Mouse (Mus musculus): Measurements from ENCODE around the gene Brd9. TPM values are rescaled to one million over a fixed set of nuclear protein-coding genes. Genes with fewer than 3 reads are reported as not detected.
"Not testable (repeated sequence)": the region's sequence is repeated elsewhere in the genome, so short reads cannot be mapped to it uniquely, and the experiment has no call there.

The Brd9 gene
- polyA plus RNA-seq, 1 experiment from 2014 or later: 38.7 TPM

DNA sequence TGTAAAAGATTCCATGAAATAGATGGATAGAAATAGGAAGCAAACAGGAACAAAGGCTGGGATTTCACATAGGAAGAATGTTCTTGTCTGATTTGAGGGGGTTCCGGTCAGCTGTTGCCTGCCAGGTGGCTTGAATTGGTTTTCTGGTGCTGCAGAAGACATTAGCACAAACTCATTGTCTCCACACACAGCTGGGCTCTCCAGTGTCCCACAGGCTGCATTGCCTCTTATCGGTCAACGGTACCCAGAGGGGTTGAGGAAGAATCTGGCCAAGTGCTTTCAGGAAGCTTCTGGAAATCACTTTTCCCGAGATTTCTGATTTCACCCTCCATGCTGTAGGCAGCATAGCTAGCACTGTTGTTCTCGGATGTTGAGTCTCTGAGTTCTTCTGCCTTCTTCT lies 53.7 kb downstream of the Brd9 start:
- WGBS: 54% methylated on average over 5 of the region's 5 CpGs
- no peak for ATAC-seq (ENCODE audit: extremely low read depth, insufficient number of reproducible peaks, low FRiP score, low TSS enrichment)
- Histone ChIP-seq H3K4me2 (no peak overlapping the region), H3K4me3 (no peak overlapping the region), H3K27ac (replicated peaks) (no peak overlapping the region), H3K36me3 (no peaks in the 10 kb centered on the region), H3K27me3 (replicated peaks) (no peaks in the 10 kb centered on the region), H3K9ac (no peak overlapping the region), H3K4me1 (peaks cover 11% of the 10 kb centered on the region), H3K9me3 (no peaks in the 10 kb centered on the region)

GRCm38 (mm10) chr13:73996456-73996855 lies 58.8 kb downstream of the Brd9 start:
- Histone ChIP-seq H3K9ac (no peak overlapping the region), H3K27ac (replicated peaks) (no peak overlapping the region), H3K36me3 (no peaks in the 10 kb centered on the region), H3K4me3 (no peak overlapping the region), H3K4me1 (no peaks in the 10 kb centered on the region), H3K4me2 (no peak overlapping the region), H3K9me3 (no peaks in the 10 kb centered on the region), H3K27me3 (replicated peaks) (peaks cover 4% of the 10 kb centered on the region; the same call in 1 of the 2 replicates)
- ATAC-seq (ENCODE audit: extremely low read depth, insufficient number of reproducible peaks, low FRiP score, low TSS enrichment): no peak
- 72% methylated on average over 4 of the region's 4 CpGs for WGBS

- no peak overlapping the region for H3K4me3 ChIP-seq
- H3K27ac ChIP-seq (replicated peaks): no peak overlapping the region
- no peak overlapping the region for H3K4me2 ChIP-seq
- no peaks in the 10 kb centered on the region for H3K9me3 ChIP-seq
- H3K27me3 ChIP-seq (replicated peaks): peaks cover 8% of the 10 kb centered on the region; the same call in 1 of the 2 replicates
- ATAC-seq (ENCODE audit: extremely low read depth, insufficient number of reproducible peaks, low FRiP score, low TSS enrichment): no peak
- no peaks in the 10 kb centered on the region for H3K4me1 ChIP-seq
- H3K36me3 ChIP-seq: no peaks in the 10 kb centered on the region
- H3K9ac ChIP-seq: no peak overlapping the region
Observed at GRCm38 (mm10) chr13:74000519-74000918, 62.9 kb downstream of the Brd9 start.

DNA sequence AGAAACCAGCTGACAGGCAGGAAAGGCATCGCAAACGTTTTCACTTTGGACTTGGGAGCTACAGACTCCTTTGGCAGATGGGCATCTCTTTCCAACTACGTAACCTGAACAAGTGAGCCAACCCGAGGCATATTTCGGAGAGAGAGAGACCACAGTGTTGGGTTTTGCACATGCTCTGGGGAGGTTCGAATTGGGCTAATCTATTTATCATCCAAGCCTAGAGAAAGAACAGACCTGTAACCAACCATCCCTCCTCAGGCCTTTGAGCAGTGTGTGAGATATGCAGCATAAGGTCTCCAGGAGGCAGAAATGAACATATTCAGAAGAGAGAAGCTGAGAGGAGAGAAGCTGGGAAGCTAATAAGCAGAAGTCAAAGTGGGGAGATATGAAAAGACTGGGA lies 63.4 kb downstream of the Brd9 start:
- Histone ChIP-seq H3K4me3 (no peak overlapping the region), H3K9ac (no peak overlapping the region), H3K4me2 (no peak overlapping the region), H3K9me3 (no peaks in the 10 kb centered on the region), H3K4me1 (no peaks in the 10 kb centered on the region), H3K36me3 (no peaks in the 10 kb centered on the region), H3K27ac (replicated peaks) (no peak overlapping the region), H3K27me3 (replicated peaks) (peaks cover 8% of the 10 kb centered on the region; the same call in 1 of the 2 replicates)
- WGBS: 71% methylated on average over 6 of the region's 6 CpGs
- ATAC-seq (ENCODE audit: extremely low read depth, insufficient number of reproducible peaks, low FRiP score, low TSS enrichment): no peak

DNA sequence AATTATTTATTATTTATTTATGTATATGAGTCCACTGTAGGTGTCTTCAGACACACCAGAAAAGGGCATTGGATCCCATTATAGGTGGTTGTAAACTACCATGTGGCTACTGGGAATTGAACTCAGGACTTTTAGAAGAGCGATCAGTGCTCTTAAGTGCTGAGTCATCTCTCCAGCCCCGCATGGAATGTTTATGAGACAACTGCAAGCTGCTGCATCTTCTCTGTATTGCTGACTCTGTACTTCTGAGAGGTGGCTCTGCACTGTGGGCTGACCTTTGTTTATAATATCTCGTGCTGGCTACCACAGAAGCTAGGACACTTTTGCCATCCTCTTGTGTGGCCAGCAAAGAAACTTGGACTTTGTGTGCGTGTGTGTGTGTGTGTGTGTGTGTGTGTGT lies 63.9 kb downstream of the Brd9 start:
- H3K4me1 ChIP-seq: no peaks in the 10 kb centered on the region
- H3K9ac ChIP-seq: no peak overlapping the region
- H3K4me3 ChIP-seq: no peak overlapping the region
- no peak overlapping the region for H3K27ac ChIP-seq (replicated peaks)
- no peaks in the 10 kb centered on the region for H3K36me3 ChIP-seq
- peaks cover 10% of the 10 kb centered on the region; the same call in 1 of the 2 replicates for H3K27me3 ChIP-seq (replicated peaks)
- no peaks in the 10 kb centered on the region for H3K9me3 ChIP-seq
- no peak overlapping the region for H3K4me2 ChIP-seq
- WGBS: 68% methylated on average over 4 of the region's 4 CpGs
- ATAC-seq (ENCODE audit: extremely low read depth, insufficient number of reproducible peaks, low FRiP score, low TSS enrichment): no peak

DNA sequence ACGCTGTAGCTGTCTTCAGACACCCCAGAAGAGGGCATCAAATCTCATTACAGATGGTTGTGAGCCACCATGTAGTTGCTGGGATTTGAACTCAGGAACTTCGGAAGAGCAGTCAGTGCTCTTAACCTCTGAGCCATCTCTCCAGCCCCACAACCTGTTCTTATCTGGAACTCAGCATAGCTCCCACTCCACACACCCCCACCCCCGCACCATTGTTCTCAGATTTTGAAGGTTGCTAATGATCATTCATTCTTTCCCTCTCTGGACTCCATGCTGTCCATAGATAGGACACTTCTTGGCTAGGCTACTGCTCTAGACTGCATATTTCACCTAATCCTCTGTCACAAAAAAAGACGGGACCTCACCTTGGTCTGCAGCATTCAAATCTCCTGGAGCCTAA lies 69.3 kb downstream of the Brd9 start:
- peaks cover 27% of the 10 kb centered on the region for H3K27me3 ChIP-seq (replicated peaks)
- not testable (repeated sequence) for H3K36me3 ChIP-seq; H3K4me2 ChIP-seq; H3K27ac ChIP-seq (replicated peaks); H3K9ac ChIP-seq; H3K4me3 ChIP-seq; ATAC-seq (ENCODE audit: extremely low read depth, insufficient number of reproducible peaks, low FRiP score, low TSS enrichment); H3K9me3 ChIP-seq
- WGBS: 81% methylated on average over 4 of the region's 4 CpGs
- H3K4me1 ChIP-seq: peaks cover 23% of the 10 kb centered on the region

DNA sequence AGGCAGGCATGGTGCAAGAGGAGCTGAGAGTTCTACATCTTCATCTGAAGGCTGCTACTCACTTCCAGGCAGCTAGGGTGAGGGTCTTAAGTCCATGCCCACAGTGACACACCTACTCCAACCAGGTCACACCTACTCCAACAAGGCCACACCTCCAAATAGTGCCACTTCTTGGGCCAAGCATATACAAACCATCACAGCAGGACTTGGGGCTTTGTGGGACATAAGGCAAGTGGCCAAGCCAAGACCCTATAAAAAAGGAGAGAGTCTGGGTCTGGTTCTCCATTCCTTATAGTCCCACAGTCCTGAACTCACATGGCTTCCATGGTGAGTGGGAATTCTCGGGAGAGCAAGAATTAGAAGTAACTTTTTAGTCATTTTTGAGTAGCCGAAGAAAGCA lies 70.6 kb downstream of the Brd9 start:
- not testable (repeated sequence) for H3K27ac ChIP-seq (replicated peaks); H3K9me3 ChIP-seq; H3K36me3 ChIP-seq; H3K9ac ChIP-seq; ATAC-seq (ENCODE audit: extremely low read depth, insufficient number of reproducible peaks, low FRiP score, low TSS enrichment); H3K4me3 ChIP-seq
- H3K27me3 ChIP-seq (replicated peaks): peaks cover 26% of the 10 kb centered on the region
- H3K4me2 ChIP-seq: peak overlapping the region; percentile 100
- WGBS: 74% methylated on average over 2 of the region's 2 CpGs
- H3K4me1 ChIP-seq: peaks cover 23% of the 10 kb centered on the region

- peaks cover 23% of the 10 kb centered on the region for H3K4me1 ChIP-seq
- peaks cover 26% of the 10 kb centered on the region for H3K27me3 ChIP-seq (replicated peaks)
- peak within 1 kb of the TSS; percentile 68 for H3K4me3 ChIP-seq
- H3K4me2 ChIP-seq: peak within 1 kb of the TSS; percentile 100
- ATAC-seq (ENCODE audit: extremely low read depth, insufficient number of reproducible peaks, low FRiP score, low TSS enrichment): peak; percentile 91
- H3K36me3 ChIP-seq: no peaks in the 10 kb centered on the region
- H3K9me3 ChIP-seq: no peaks in the 10 kb centered on the region
- under 1% methylated on average over 56 of the region's 56 CpGs for WGBS
- peak within 1 kb of the TSS; percentile 32; the same call in 1 of the 2 replicates for H3K27ac ChIP-seq (replicated peaks)
- H3K9ac ChIP-seq: peak within 1 kb of the TSS; percentile 84
Observed at GRCm38 (mm10) chr13:74008948-74009718, 71.5 kb downstream of the Brd9 start, which contains the start of gene Tppp. Tppp (plus strand) TSS chr13:74009407.

GRCm38 (mm10) chr13:74009791-74010614 lies 72.4 kb downstream of the Brd9 start:
- no peaks in the 10 kb centered on the region for H3K9me3 ChIP-seq
- under 1% methylated on average over 55 of the region's 55 CpGs for WGBS
- no peaks in the 10 kb centered on the region for H3K36me3 ChIP-seq
- peaks cover 26% of the 10 kb centered on the region for H3K27me3 ChIP-seq (replicated peaks)
- peak overlapping the region; percentile 68 for H3K4me3 ChIP-seq
- H3K27ac ChIP-seq (replicated peaks): peak overlapping the region; percentile 32; the same call in 1 of the 2 replicates
- H3K4me1 ChIP-seq: peaks cover 25% of the 10 kb centered on the region
- peak overlapping the region; percentile 80 for H3K9ac ChIP-seq
- no peak for ATAC-seq (ENCODE audit: extremely low read depth, insufficient number of reproducible peaks, low FRiP score, low TSS enrichment)
- peak overlapping the region; percentile 100 for H3K4me2 ChIP-seq
